Mouse (Mus musculus): ENCODE measurements around the gene Marc2. TPM values are rescaled to one million over a fixed set of nuclear protein-coding genes. Genes with fewer than 3 reads are reported as not detected.

The Marc2 gene
- polyA plus RNA-seq, 1 experiment from 2014 or later: 279 TPM

DNA sequence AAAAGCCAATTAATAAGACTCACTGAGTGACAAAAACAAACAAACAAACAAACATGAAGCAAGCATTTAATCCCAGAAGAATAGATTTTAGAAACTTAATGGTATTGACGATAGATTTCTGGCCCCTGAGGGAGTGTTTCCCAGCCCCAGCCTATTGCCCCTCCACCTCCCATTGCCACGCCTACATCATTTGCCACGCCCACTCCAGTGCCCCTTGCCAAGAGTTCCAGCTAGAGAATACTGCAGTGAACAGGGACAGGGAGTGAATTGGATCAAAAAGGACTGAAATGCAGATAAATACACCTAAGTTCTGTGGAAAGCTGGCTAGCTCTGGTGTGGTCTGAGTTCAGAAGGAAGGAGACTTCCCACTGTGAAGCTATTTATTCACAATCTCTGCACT lies 82.4 kb downstream of the Marc2 start:
- DNase-seq (ENCODE audit: low spot score) (no peak), ATAC-seq (replicated peaks; ENCODE audit: low FRiP score, low TSS enrichment, low read depth) (no peak)
- WGBS: 45% methylated on average over 3 of the region's 3 CpGs
- H3K27ac ChIP-seq (ENCODE audit: low read depth): no peak overlapping the region
- no peaks in the 10 kb centered on the region for H3K4me1 ChIP-seq (replicated peaks; ENCODE audit: control insufficient read depth, insufficient read depth, low read length)
- H3K9ac ChIP-seq (ENCODE audit: low read length): no peak overlapping the region
- H3K36me3 ChIP-seq (ENCODE audit: control insufficient read depth, insufficient read depth, low read length): no peaks in the 10 kb centered on the region
- no peaks in the 10 kb centered on the region for H3K27me3 ChIP-seq (replicated peaks; ENCODE audit: control insufficient read depth, insufficient read depth, low read length)
- no peak overlapping the region for H3K4me3 ChIP-seq (ENCODE audit: low read depth, low read length)
- no peaks in the 10 kb centered on the region for H3K9me3 ChIP-seq (ENCODE audit: control insufficient read depth, low read length)
- no peak overlapping the region for H3K4me2 ChIP-seq (ENCODE audit: low read length)

MicroRNAs encoded within 50 kb of the gene (microRNA counts, 519-probe panel; counts per million panel counts)
- 3,996 counts per million, percentile 60 among the panel's probes with 10 or more counts for microRNA mmu-miR-1981

Small RNA genes lying within 50 kb of the gene (microRNA-seq; reads per million reads assigned to microRNA genes)
- gene Mir1981: 122 reads per million, percentile 61 among the genes with 10 or more reads in this experiment

Other genes starting within 250 kb of the Marc2 start
- 49.3 and 53.4 TPM in 2 replicates for gene Hlx, start 113.8 kb downstream of the Marc2 start, polyA plus RNA-seq (2014; fragmentation: Nextera tagmentation; extraction: Ambion mirVana)
- gene Marc1, start 35.1 kb downstream of the Marc2 start, polyA plus RNA-seq (2014; fragmentation: Nextera tagmentation; extraction: Ambion mirVana): 0.19 and 0.22 TPM in 2 replicates
- gene C130074G19Rik, start 36.8 kb upstream of the Marc2 start, polyA plus RNA-seq (2014; fragmentation: Nextera tagmentation; extraction: Ambion mirVana): 2.1 and 2.4 TPM in 2 replicates
- 2.6 and 3.3 TPM in 2 replicates for gene Mark1, start 153.1 kb upstream of the Marc2 start, polyA plus RNA-seq (2014; fragmentation: Nextera tagmentation; extraction: Ambion mirVana)